Mouse (Mus musculus) myocyte (in vitro differentiated cells): ENCODE measurements at regions not wholly inside any gene's neighbourhood (a gene's known extent, or its start where the extent isn't known, plus 50 kb on each side); places are given as distances from the start of the nearest gene placed in this dataset.

Source experiments
- CEBPB ChIP-seq: IDR thresholded peaks from 2 replicates; pipeline ENCODE4 v1.6.1; 2011; ENCODE audit warnings: mild to moderate bottlenecking, moderate library complexity; ENCODE audit not compliant: poor library complexity, insufficient read depth, severe bottlenecking
- E2F4 ChIP-seq: IDR thresholded peaks from one replicate; pipeline ENCODE4 v1.6.1; 2011; ENCODE audit warnings: mild to moderate bottlenecking, control low read depth, moderate library complexity; ENCODE audit not compliant: insufficient read depth
- POLR2A ChIP-seq: IDR thresholded peaks from one replicate; pipeline ENCODE4 v1.6.1; 2011; ENCODE audit warnings: low read depth, mild to moderate bottlenecking, control low read depth, moderate library complexity; ENCODE audit not compliant: insufficient read length
- SRF ChIP-seq: IDR thresholded peaks from one replicate; pipeline ENCODE4 v1.6.1; 2011; ENCODE audit warnings: low read depth; ENCODE audit not compliant: control insufficient read depth, insufficient read length
- TCF12 ChIP-seq: IDR thresholded peaks from one replicate; pipeline ENCODE4 v1.6.1; 2011; ENCODE audit warnings: mild to moderate bottlenecking, control low read depth; ENCODE audit not compliant: poor library complexity, insufficient read depth, severe bottlenecking
- USF1 ChIP-seq: IDR thresholded peaks from one replicate; pipeline ENCODE4 v1.6.1; 2011; ENCODE audit warnings: low read depth, mild to moderate bottlenecking, control low read depth, moderate library complexity

DNA sequence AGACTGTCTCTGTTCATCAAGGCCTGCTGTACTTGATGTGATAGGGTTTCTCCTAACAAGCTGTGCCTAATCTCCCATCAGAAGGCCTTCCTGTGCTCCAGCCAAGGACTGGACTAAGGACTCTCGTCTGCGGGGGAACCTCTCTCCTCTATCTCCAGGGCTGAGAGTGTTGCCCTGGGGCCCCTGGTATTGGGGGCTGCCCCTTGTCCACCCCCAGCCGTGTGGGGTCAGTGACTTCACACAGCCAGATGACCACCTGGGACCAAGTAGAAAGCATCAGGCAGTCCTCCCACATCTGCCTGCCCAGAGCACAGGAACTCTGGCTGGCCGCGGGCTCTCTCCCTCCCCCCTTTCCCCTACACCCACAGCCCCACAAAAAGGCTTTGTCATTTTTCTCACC, 651.5 kb upstream of the Kif2b start:
- TF ChIP-seq POLR2A (no peak), TCF12 (no peak), E2F4 (no peak), USF1 (no peak), CEBPB (no peak), SRF (no peak)
